Mouse (Mus musculus) olfactory bulb, adult 2 months (tissue): ENCODE results near the gene Entpd8. TPM values are rescaled to one million over a fixed set of nuclear protein-coding genes. Genes with fewer than 3 reads are reported as not detected.

Experiments used
- H3K27ac ChIP-seq: fragments of 200-500 bp; 2 replicates; pipeline ENCODE4 v1.5.1; 2012; ENCODE audit warnings: low read depth, low read length; ENCODE audit not compliant: insufficient read depth
- H3K4me1 ChIP-seq: fragments of 200-500 bp; 2 replicates; pipeline ENCODE4 v1.6.1; 2012; ENCODE audit warnings: low read length; ENCODE audit not compliant: control insufficient read depth, insufficient read depth
- H3K4me3 ChIP-seq: fragments of 200-500 bp; 2 replicates; pipeline ENCODE4 v1.5.1; 2012; ENCODE audit warnings: mild to moderate bottlenecking, low read depth, low read length, moderate library complexity; ENCODE audit not compliant: insufficient read depth
- CTCF ChIP-seq: fragments of 200-500 bp; IDR thresholded peaks from 2 replicates; pipeline ENCODE4 v1.5.1; 2012; ENCODE audit warnings: low read depth, mild to moderate bottlenecking, low read length, moderate library complexity; ENCODE audit not compliant: insufficient read depth
- POLR2A ChIP-seq: fragments of 200-500 bp; IDR thresholded peaks from 2 replicates; pipeline ENCODE4 v1.6.1; 2012; ENCODE audit warnings: mild to moderate bottlenecking, low read depth, low read length, moderate library complexity; ENCODE audit not compliant: insufficient read depth
- WGBS: fragments of 180-500 bp; shearing (Covaris S2); methylation state at CpG from one replicate; pipeline ENCODE4 v1.1.7; 2018; 5-methylcytosine and 5-hydroxymethylcytosine counted together
- polyA plus RNA-seq: library from polyadenylated mRNA; stranded (reverse); fragments of >200 nt; gene quantifications from 2 replicates; pipeline ENCODE4 v1.2.4, GENCODE M21; 2012; ENCODE audit warnings: low replicate concordance; ENCODE audit not compliant: missing spikeins, insufficient read depth, insufficient read length

Gene Entpd8
- polyA plus RNA-seq, 1 experiment, result not detected

DNA sequence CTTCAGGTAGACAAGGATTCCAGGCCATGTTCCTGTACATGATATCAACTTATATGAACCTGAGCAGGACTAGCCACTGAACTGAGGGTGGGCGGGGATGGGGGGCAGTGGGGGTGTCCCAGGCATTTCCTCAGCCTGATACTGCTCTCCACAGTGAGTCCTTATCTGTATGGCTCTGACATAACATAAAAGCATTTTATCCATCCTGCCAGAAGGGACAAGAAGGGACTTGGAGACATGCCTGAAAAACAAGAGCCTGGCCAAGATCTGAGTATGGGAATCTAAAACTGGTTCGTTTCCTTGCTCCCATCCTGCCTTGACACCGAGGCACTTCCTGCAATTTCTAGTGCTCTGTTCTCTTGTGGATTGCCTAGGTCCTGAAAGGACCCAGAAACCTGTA lies 25.9 kb downstream of the Entpd8 start:
- 68% methylated on average over 3 of the region's 3 CpGs for WGBS
- Histone ChIP-seq H3K27ac (no peak overlapping the region), H3K4me1 (no peaks in the 10 kb centered on the region), H3K4me3 (no peak overlapping the region)
- no peak for TF ChIP-seq CTCF
- no peak for TF ChIP-seq POLR2A

DNA sequence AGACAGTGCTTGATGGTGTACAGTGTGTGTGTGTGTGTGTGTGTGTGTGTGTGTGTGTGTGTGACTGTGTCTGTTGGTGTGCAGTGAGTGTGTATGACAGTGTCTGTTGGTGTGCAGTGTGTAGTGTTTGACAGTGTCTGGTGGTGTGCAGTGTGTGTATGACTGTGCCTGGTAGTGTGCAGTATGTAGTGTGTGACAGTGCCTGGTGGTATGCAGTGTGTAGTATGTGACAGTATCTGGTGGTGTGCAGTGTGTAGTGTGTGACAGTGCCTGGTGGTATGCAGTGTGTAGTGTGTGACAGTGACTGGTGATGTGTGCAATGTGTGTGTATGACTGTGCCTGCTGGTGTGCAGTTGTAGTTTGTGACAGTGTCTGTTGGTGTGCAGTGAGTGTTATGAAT lies 29.4 kb downstream of the Entpd8 start:
- TF ChIP-seq POLR2A, result no peak
- no peak for TF ChIP-seq CTCF
- no peak overlapping the region for H3K27ac ChIP-seq
- H3K4me1 ChIP-seq, result no peaks in the 10 kb centered on the region
- no peak overlapping the region for H3K4me3 ChIP-seq

DNA sequence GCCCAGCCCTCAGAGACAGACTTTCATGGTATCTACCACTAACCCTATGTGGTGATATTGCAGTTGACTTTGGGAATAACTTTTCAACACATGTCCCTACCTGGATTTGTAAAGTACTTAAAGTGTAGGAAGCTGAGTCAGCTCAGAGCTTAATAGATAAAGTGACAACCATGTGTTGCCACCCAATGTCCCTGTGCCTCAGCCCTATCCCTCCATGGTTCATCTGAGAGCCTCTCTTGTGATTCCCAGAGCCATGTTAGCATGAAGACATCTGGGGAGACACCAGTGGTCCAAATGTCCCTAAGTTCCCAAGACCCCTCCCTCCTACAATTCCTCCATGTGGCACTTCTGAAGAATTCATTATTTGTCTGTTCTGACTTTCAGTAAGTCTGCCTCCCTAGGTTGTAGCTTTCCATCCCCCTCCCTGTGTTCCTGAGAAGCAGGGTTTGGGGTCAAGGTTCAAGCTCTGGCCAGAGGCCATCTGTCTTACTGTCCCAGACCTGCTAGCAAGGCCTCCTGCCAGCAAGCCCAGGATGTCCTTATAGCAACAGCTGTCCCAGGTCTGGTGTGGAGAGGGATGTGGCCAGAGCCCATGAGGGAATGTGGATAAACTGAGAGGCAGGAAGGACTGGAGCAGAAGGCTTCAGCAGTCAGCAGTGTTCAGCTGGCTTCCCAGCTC lies 30.5 kb downstream of the Entpd8 start:
- no peak for TF ChIP-seq POLR2A
- TF ChIP-seq CTCF, result no peak
- Histone ChIP-seq H3K27ac (no peak overlapping the region), H3K4me1 (no peaks in the 10 kb centered on the region), H3K4me3 (no peak overlapping the region)

DNA sequence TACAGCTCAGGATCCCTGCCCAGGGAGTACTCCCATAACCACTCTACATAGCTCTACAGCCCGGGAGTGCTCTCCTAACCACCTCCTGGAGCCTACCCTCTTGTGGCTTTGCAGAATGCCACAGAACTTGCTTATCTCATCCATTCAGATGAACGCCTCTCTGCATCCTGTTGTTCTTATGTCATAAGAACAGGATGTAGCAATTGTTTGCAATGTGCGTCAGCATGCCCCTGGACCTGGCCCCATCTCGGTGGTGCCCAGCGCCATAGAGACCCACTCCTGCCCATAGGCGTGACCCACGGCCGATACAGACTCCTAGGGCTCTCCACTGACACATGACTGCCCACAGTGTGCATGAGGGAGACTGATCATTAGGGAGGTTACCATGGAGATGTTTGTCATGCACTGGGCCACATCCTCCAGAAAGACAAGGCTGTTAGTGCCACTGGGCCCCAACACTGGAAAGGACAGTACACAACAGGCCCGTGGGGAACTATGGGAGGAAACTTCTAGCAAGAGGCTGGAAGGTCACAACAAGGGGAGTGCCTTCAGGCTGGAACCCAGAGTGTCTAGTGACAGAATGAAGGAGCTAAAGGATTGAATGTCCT lies 31.2 kb downstream of the Entpd8 start:
- WGBS, result 73% methylated on average over 9 of the region's 9 CpGs
- Histone ChIP-seq H3K27ac (no peak overlapping the region), H3K4me1 (no peaks in the 10 kb centered on the region), H3K4me3 (no peak overlapping the region)
- TF ChIP-seq POLR2A (no peak), CTCF (no peak)

DNA sequence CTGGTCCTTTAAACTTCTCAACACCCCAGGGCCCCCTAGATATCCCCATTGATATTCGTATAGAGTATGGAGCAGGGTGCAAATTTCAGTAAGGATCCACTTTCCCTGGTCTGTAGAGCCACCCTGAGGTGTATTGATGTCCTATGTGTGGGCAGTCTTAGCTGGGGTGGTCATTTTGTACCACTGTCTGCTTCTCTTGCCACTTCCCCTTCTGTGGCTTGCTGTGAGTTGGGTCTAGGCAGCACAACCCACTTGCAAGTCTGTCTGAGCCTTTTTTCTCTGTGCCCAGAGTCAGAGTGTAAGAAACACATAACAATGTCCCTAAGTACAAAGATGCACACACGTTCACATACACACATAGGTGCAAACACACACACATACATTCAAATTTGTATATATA lies 34.2 kb downstream of the Entpd8 start:
- Histone ChIP-seq H3K4me1 (no peaks in the 10 kb centered on the region), H3K4me3 (no peak overlapping the region), H3K27ac (no peak overlapping the region)
- 91% methylated on average over 2 of the region's 2 CpGs for WGBS
- TF ChIP-seq CTCF (no peak), POLR2A (no peak)

DNA sequence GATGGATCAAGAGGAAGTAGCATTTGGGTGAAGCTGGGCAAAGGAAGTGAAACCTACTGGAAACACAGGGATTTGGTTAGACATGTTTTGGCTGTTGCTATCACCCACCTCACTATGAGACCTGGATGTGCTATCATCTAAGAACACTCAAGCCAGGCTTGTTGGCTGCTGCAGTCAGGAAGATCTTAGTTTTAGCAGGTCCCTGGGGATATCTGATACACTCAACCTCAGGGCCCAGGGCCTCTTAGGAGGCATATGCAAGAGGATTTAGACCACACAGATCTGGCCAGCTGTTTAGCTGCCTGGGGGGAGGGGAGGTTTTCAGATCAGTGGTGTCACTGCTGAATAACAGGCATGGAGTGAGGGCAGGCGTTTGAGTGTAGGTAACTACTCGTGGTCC lies 35.3 kb downstream of the Entpd8 start:
- TF ChIP-seq CTCF (no peak), POLR2A (no peak)

DNA sequence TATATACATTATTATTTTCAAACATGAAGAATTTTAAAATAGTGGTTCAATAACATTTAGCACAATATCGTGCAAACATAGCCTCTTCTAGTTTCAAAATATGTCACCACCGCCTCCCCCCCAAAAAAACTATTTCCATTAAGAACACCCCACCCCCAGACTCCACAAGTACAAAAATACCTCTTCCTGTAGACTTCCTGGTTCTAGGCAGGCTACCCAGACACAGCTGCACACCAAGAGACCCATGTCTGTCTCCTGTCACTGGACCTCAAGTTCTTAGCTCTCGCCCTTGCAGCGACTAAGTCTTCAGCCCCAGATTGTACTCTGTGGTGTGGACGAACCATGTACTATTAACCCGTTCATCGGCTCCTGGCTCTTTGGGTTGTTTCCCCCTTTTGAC lies 40.9 kb downstream of the Entpd8 start:
- no peaks in the 10 kb centered on the region for H3K4me1 ChIP-seq
- WGBS, result 86% methylated on average over 7 of the region's 7 CpGs
- H3K27ac ChIP-seq, result no peak overlapping the region
- H3K4me3 ChIP-seq, result no peak overlapping the region
- no peak for TF ChIP-seq POLR2A
- no peak for TF ChIP-seq CTCF

More for the DNA sequence above, 35.3 kb downstream of the Entpd8 start:
- WGBS, result 80% methylated on average over 2 of the region's 2 CpGs
- Histone ChIP-seq H3K4me3 (no peak overlapping the region), H3K4me1 (no peaks in the 10 kb centered on the region), H3K27ac (no peak overlapping the region)

DNA sequence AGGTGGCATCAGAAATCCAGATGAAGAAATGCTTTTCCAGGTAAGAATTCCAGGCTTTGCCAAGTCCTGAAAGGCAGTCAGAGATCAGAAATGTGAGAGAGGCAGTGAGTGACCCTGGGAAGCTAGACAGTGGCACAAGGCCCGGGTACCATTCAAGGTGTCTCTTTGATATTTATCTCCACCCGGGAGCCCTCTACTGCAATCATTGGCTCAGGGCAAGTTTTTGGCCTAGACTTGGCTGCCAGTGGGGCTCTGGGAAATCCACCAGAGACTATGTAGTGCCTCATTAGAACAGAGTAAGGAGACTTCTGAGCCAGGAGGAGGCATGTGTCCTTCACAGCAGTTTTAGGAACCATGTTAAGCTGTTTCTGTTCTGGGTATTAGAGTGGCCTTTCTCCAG lies 42.6 kb downstream of the Entpd8 start:
- 38% methylated on average over 2 of the region's 2 CpGs for WGBS
- no peak for TF ChIP-seq CTCF
- Histone ChIP-seq H3K4me1 (peaks cover 2% of the 10 kb centered on the region), H3K27ac (no peak overlapping the region), H3K4me3 (no peak overlapping the region)

DNA sequence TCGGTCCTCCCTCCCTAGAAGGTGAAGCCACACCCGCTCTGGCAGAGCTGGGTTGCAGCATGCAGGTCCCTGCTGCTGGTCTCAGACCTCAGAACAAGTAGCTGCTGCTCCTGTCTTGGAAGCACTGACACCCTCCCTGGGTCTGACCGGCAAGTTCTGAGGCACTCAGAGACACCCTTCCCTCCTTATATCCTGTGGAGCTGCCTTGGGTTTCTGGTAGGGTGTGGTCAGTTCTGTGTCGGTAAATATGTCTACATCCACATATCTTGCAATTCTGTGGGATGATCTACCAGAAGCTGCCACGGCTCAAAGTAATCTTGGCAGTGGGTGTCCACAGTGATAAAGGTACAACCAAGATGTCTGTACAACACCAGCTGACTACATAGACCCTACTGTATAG lies 43.4 kb downstream of the Entpd8 start:
- no peak for TF ChIP-seq POLR2A
- TF ChIP-seq CTCF, result no peak
- 94% methylated on average over 5 of the region's 5 CpGs for WGBS
- Histone ChIP-seq H3K4me3 (no peak overlapping the region), H3K27ac (no peak overlapping the region), H3K4me1 (peaks cover 9% of the 10 kb centered on the region)

DNA sequence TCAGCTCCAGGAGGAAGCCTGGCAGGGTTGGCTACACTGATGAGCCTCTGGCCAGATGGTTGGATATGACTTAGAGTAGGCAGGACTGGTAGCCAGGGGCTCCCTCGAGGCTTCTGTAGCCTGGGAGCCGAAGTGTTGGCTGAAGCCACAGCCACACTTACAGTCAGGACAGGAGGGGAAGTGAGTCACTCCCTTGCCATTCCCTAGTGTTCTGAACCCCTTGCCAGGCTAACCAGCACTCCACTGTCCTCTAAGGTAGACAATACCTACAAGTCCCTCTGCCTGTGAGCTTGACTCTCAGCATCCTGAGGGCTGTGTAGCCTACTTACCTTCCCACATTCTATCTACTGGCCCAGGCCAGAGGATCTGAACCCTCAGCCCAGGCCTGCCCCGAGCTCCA lies 44.3 kb downstream of the Entpd8 start:
- no peak for TF ChIP-seq POLR2A
- TF ChIP-seq CTCF, result no peak
- Histone ChIP-seq H3K4me1 (peaks cover 11% of the 10 kb centered on the region), H3K4me3 (no peak overlapping the region), H3K27ac (no peak overlapping the region)
- WGBS, result 68% methylated on average over 3 of the region's 3 CpGs
